Mouse (Mus musculus): ENCODE measurements around the gene Olfr1023.

Olfr1023 gene

GRCm38 (mm10) chr2:85885340-85885739 lies at the start of gene Olfr1023:
TSS of gene Olfr1023 (plus strand) at chr2:85885640.
- no peak for DNase-seq

- DNase-seq, result no peak
These were observed 40.1 kb upstream of the Olfr1023 start, which contains the start of gene Olfr1019 for GRCm38 (mm10) chr2:85845383-85845782. TSS of gene Olfr1019 (minus strand) at chr2:85845483.

- DNase-seq, result no peak
These were observed 38.7 kb upstream of the Olfr1023 start, which contains the start of gene Olfr1020 for GRCm38 (mm10) chr2:85846730-85847129. TSS of gene Olfr1020 (plus strand) at chr2:85847030.

GRCm38 (mm10) chr2:85868294-85868693 lies 17.1 kb upstream of the Olfr1023 start, which contains the start of gene Olfr1022:
TSS of gene Olfr1022 (plus strand) at chr2:85868594.
- no peak for DNase-seq

- DNase-seq, result no peak
These were observed 19.5 kb downstream of the Olfr1023 start, which contains the start of gene Olfr1024 for GRCm38 (mm10) chr2:85904952-85905351. TSS of gene Olfr1024 (minus strand) at chr2:85905052.

- no peak for DNase-seq
These were observed 27.8 kb downstream of the Olfr1023 start for GRCm38 (mm10) chr2:85913197-85913596.

GRCm38 (mm10) chr2:85914893-85915292 lies 29.5 kb downstream of the Olfr1023 start, which contains the start of gene Olfr1025-ps1:
TSS of gene Olfr1025-ps1 (plus strand) at chr2:85915193.
- DNase-seq, result no peak

- no peak for DNase-seq
These were observed 35.8 kb downstream of the Olfr1023 start, which contains the start of gene Olfr1026 for GRCm38 (mm10) chr2:85921258-85921657. TSS of gene Olfr1026 (plus strand) at chr2:85921558.
